Mouse (Mus musculus): ENCODE results near the gene Slc11a1.
"Not testable (repeated sequence)": the region's sequence is repeated elsewhere in the genome, so short reads cannot be mapped to it uniquely, and the experiment has no call there.

Gene Slc11a1

DNA sequence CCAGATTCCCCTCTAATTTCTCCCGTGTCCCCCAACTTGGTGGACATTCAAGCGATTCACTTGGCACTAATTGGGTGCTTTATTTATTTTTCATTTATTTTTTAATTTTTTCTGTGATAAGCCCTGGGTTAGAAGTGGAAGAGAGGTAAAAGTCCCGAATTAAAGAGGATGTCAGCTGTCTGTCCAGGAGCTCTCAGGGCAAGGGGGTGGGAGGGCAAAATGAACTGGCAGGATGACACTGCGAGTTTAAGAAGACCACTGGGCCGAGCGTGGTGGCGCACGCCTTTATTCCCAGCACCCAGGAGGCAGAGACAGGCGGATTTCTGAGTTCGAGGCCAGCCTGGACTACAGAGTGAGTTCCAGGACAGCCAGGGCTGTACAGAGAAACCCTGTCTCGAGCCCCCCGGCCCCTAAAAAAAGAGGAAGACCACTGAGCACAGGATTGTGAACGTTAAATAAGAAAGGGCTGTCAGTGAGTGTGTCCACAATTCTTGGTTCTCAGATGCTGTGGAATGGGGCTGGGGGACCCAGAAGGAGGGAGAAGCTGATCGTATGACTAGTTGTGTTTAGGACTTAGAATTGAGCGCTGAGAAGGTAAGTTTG is 12.5 kb downstream of the Slc11a1 start:
- DNase-seq (ENCODE audit: low read depth, low spot score), result no peak

- DNase-seq (ENCODE audit: low read depth, low spot score), result no peak
Observed at GRCm38 (mm10) chr1:74388398-74388920, 13.5 kb downstream of the Slc11a1 start.

DNA sequence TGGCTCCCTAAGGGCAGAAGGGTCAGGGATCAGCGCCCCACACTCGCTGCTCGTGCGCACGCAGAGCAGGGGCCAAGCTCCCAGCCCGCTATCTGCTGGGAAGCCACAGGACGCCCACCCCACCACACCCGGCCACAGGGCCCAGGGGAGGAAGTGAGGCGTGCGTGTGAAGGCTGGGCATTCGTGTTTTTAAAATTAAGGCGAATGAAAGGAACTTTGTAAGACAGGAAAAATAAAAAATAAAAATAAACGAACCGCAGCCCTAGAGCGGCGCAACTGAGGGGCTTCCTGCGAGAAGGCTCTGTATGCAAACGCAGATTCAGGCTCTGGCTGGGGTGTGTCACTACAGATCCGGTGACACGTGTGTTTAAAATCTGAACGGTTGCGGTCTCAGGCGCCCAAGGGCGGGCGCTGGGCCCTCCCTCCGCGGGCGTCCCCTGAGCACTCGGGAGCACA is 14.9 kb downstream of the Slc11a1 start:
- DNase-seq (ENCODE audit: low read depth, low spot score), result peak; percentile 52

GRCm38 (mm10) chr1:74390287-74390906 is 15.4 kb downstream of the Slc11a1 start:
- peak; percentile 91 for DNase-seq (ENCODE audit: low read depth, low spot score)

DNA sequence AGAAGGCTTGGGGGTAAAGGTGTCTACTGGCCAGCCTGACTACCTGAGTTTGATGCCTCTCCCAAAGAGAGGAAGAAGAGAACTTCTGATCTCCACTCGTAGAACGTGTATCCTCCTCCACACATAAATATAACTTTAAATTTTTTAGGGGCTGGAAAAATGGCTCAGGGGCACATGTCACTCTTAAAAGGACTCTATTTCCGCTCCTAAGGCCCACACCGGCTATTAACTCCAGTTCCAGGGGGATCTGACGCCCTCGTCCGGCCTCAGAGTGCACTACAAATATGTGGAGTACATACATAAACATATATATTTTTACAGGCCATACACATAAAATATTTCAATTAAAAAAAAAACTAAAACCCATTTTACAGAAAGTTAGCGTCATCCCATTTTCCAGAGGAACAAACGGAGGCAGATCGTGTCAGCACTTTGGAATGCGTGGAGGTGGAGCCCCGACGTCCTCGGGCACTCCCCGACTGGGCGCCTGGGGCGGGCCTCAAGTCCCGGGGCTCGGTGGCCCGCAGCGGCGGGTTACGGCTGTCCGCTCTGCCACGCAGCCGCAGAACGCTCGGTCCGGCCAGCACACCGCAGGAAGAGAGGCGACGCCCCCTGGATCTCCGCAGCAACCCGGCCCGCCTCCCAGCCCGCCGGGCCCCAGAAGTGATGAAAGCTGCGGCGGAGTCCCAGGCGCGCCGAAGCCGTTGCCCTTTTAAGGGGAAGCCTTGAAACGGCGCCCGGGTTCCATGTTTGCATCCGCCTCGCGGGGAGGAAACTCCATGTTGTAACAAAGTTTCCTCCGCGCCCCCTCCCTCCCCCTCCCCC is 16.1 kb downstream of the Slc11a1 start, which contains the start of gene Ctdsp1:
Gene Ctdsp1, plus strand, starts transcription at position 586 of the 825 bp plus-strand sequence.
- DNase-seq (ENCODE audit: low read depth, low spot score), result peak; percentile 93

GRCm38 (mm10) chr1:74391844-74392441 is 16.9 kb downstream of the Slc11a1 start:
- DNase-seq (ENCODE audit: low read depth, low spot score), result peak; percentile 54

- DNase-seq (ENCODE audit: low read depth, low spot score), result no peak
Observed at GRCm38 (mm10) chr1:74392446-74392994, 17.5 kb downstream of the Slc11a1 start.

DNA sequence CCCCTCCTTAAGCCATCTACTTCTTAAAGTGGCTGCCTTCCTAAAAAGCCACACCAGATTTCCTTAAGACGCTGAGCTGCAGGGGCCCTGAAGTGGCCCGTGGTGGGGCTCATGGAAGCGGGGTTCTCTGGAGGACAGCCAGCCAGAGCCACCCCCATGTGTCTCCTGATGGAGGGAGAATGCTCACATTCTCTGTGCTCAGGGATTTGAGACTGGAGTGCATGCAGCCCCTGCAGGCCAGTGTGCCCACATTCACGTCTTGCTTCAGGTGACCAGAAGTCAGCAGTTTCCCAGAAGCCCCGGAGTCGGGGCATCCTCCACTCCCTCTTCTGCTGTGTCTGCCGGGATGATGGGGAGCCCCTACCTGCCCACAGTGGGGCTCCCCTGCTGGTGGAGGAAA is 18.0 kb downstream of the Slc11a1 start:
- no peak for DNase-seq (ENCODE audit: low read depth, low spot score)

DNA sequence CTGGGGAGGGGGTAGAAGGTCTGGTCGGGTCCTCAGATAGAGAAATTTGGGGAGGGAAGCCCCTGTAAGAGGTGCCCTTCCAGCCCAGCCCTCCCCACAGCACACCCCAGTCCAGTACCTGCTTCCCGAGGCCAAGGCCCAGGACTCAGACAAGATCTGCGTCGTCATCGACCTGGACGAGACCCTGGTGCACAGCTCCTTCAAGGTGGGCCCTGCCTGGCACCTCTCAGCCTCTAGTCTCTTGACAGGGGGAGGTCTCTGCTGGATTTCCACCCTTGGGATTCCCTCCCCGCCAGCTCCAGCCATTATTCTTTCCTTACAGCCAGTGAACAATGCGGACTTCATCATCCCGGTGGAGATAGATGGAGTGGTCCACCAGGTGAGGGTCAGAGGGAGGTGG is 18.7 kb downstream of the Slc11a1 start:
- DNase-seq (ENCODE audit: low read depth, low spot score), result no peak

- DNase-seq (ENCODE audit: low read depth, low spot score), result no peak
Observed at GRCm38 (mm10) chr1:74394311-74394710, 19.3 kb downstream of the Slc11a1 start.

GRCm38 (mm10) chr1:74394858-74395257 is 19.9 kb downstream of the Slc11a1 start:
- DNase-seq (ENCODE audit: low read depth, low spot score), result no peak

DNA sequence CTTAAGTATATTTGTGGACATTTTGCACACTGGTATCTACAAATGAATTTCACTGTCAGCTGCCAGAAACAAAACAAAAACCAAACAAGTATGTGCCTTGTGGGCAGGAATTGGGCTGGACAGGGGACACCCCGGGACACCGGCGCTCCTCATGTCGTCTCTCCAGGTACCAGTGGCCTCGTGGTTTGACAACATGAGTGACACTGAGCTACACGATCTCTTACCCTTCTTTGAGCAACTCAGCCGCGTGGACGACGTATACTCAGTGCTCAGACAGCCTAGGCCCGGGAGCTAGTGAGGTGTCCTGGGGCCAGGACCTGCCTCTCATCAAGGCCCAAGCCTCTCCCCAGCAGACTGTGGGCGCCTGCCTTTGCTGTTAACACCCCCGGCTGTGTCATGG is 20.3 kb downstream of the Slc11a1 start:
- no peak for DNase-seq (ENCODE audit: low read depth, low spot score)

DNA sequence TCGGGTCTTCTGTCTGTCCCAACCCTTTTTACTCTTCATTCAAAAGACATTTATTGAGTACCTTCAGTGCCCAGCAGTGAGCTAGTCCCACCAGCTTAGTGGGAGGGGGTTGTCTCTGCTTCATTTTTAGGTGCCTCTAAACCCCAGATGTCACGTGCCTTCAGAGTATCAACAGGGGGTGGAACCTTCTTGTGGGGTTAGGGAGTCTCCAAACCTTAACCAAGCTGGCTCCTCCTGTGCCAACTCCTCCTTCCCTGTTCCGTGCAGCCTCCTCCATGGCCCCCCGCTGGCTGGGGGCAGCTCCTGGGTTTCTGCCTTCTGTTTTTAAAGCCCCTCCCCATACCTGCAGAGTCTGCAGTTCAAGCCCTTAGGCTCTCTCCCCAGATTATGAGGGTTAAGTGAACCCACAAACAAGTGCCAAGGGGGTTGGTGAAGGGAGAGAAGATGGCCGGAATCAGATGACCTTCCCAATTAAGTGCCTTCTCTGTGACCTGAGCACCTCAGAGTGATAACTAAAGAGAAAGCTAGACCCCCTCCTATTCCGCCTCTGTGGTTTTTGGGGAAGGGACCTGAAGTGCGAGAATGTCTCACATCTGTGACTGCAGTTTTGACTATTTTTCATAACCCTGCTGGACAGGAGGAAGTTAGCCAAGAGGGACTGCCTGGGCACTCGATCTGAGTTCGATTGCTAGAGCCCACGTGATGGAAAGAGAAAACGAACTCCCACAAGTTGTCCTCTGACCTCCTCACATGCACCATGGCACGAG is 21.6 kb downstream of the Slc11a1 start:
- DNase-seq (ENCODE audit: low read depth, low spot score), result not testable (repeated sequence)

- DNase-seq (ENCODE audit: low read depth, low spot score), result peak; percentile 97
Observed at GRCm38 (mm10) chr1:74397268-74397918, 22.4 kb downstream of the Slc11a1 start.

- DNase-seq (ENCODE audit: low read depth, low spot score), result peak; percentile 90
Observed at GRCm38 (mm10) chr1:74397919-74398451, 23.0 kb downstream of the Slc11a1 start.

DNA sequence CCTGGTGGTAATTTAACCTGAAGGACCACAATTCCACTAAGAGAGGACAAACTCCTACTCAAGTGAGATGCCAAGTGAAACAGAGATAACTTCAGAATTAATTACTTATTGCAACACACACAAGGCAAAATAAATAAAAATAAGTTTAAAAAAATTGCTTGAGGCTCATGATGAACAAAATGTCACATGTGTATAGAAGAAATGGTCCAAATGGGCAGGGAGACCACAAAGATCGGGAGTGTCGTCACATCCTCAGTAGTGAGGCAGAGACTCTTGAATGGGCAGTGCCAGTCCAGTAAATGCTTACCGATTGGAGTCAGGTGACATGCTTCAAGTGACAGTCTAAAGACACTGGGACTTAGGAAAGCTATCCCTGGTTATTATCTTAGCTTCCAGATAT is 25.5 kb downstream of the Slc11a1 start:
- DNase-seq (ENCODE audit: low read depth, low spot score), result no peak

GRCm38 (mm10) chr1:74401015-74401702 is 26.2 kb downstream of the Slc11a1 start:
- DNase-seq (ENCODE audit: low read depth, low spot score), result no peak

- no peak for DNase-seq (ENCODE audit: low read depth, low spot score)
Observed at GRCm38 (mm10) chr1:74404206-74404605, 29.2 kb downstream of the Slc11a1 start.

Measured in R1 (cell line).